Mouse (Mus musculus): ENCODE results near the gene Fmo2. TPM values are rescaled to one million over a fixed set of nuclear protein-coding genes. Genes with fewer than 3 reads are reported as not detected.

Fmo2 gene
- polyA plus RNA-seq, 1 experiment = not detected

DNA sequence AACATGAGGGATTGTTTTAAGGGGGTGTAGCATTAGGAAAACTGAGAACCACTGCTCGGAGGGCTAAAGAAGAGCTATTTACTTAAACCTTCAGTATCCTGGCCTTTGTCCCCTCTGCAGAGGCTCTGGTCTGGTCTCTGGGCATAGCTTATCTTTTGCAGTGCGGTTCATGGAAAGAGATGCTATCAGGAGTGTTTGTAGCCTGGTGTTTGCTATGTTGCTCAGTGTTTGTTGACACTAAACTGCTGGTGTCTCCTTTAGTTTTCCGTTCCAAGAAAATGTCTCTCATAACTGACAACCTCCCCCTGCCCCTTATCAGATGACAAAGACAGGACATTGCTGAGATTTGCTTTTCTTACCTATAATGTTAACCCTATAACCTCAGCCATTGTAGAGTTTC, 23.4 kb downstream of the Fmo2 start:
- no peak for TF ChIP-seq CTCF (IDR thresholded peaks at IDR 0.05; ENCODE audit: insufficient read depth, low read depth, low read length)
- TF ChIP-seq POLR2A (IDR thresholded peaks at IDR 0.05; ENCODE audit: insufficient read depth, low read depth, low read length) = no peak
- no peak overlapping the region for H3K4me3 ChIP-seq (ENCODE audit: insufficient read depth, low read depth, low read length)
- H3K4me1 ChIP-seq (ENCODE audit: control insufficient read depth, insufficient read depth, low read length) = no peaks in the 10 kb centered on the region
- 84% methylated on average over 3 of the region's 3 CpGs for WGBS
- H3K27ac ChIP-seq (ENCODE audit: insufficient read depth, low read depth, low read length) = no peak overlapping the region

DNA sequence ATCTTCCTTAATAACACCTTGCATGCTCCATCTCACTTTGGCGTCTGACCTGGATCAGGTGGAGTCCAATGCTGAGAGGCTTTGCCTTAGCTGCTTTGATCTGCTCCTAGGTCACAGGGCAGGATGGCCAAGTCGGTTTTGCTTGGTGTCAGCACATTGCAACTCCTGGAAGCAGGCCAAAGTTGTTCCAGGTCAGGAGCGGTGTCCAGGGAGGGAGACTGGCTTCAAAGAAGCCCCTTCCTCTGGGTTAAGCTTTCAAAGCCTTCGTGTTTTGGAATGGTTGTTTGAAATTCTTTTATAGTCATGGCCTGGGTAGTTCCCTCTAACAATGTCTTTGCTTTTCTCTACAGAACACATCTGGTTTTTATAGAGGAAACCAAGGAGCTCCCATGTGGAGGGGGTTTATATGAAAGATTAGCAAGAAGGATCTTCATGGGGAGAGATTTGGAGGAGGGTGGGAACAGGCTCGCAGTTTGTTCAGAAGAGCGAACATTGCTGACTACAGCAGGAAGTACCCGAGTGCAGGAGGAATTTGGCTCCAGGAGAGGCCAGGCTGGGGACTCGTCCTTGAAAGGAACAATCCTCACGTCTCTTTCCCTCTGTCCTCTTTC, 26.7 kb downstream of the Fmo2 start:
- TF ChIP-seq POLR2A (IDR thresholded peaks at IDR 0.05; ENCODE audit: insufficient read depth, low read depth, low read length) = no peak
- TF ChIP-seq CTCF (IDR thresholded peaks at IDR 0.05; ENCODE audit: insufficient read depth, low read depth, low read length) = no peak
- whole genome bisulfite sequencing = 49% methylated on average over 9 of the region's 9 CpGs
- no peaks in the 10 kb centered on the region for H3K4me1 ChIP-seq (ENCODE audit: control insufficient read depth, insufficient read depth, low read length)
- H3K4me3 ChIP-seq (ENCODE audit: insufficient read depth, low read depth, low read length) = no peak overlapping the region
- no peak overlapping the region for H3K27ac ChIP-seq (ENCODE audit: insufficient read depth, low read depth, low read length)

DNA sequence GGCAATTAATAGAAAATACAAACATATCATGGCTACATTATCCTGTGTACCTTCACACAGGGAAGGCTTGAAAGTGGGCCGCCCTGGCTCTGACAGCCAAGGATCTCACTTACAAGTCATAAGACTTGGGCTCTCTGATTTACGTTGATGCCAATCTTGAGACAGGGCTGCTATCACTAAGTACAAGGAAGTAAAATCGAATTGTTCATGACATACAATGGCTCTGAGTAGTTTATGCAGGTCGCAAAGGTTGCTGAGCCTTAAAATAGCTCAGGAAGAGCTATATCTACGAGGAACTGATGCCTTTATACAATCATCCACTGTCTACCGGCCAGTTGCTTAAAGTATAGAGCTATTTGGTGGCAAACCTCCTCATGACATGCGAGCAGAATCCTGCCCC, 27.5 kb downstream of the Fmo2 start:
- Histone ChIP-seq H3K27ac (ENCODE audit: insufficient read depth, low read depth, low read length) (no peak overlapping the region), H3K4me3 (ENCODE audit: insufficient read depth, low read depth, low read length) (no peak overlapping the region), H3K4me1 (ENCODE audit: control insufficient read depth, insufficient read depth, low read length) (no peaks in the 10 kb centered on the region)
- 92% methylated on average over 7 of the region's 7 CpGs for WGBS
- TF ChIP-seq CTCF (IDR thresholded peaks at IDR 0.05; ENCODE audit: insufficient read depth, low read depth, low read length) (no peak), POLR2A (IDR thresholded peaks at IDR 0.05; ENCODE audit: insufficient read depth, low read depth, low read length) (no peak)

DNA sequence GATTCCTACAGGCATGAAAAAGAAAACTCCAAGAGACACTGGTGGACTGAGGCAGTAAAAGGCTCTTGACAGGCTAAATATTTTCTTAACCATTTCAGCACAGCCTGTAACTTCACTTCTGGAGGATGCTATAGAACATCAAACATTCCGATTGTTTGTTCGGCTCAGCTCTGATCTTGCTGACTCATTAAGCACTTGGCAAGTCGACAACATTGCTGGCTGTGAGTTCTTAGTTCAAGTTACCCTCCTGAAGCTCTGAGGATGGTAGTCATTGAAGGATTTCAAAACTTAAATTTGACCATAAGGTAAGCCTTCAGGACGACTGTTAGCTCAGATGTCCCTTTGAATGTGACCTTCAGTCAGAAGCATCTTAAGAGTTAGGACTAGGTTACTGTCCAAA, 31.1 kb downstream of the Fmo2 start:
- no peaks in the 10 kb centered on the region for H3K4me1 ChIP-seq (ENCODE audit: control insufficient read depth, insufficient read depth, low read length)
- no peak overlapping the region for H3K27ac ChIP-seq (ENCODE audit: insufficient read depth, low read depth, low read length)
- H3K4me3 ChIP-seq (ENCODE audit: insufficient read depth, low read depth, low read length) = no peak overlapping the region
- WGBS = 75% methylated on average over 4 of the region's 4 CpGs
- TF ChIP-seq POLR2A (IDR thresholded peaks at IDR 0.05; ENCODE audit: insufficient read depth, low read depth, low read length) (no peak), CTCF (IDR thresholded peaks at IDR 0.05; ENCODE audit: insufficient read depth, low read depth, low read length) (no peak)

DNA sequence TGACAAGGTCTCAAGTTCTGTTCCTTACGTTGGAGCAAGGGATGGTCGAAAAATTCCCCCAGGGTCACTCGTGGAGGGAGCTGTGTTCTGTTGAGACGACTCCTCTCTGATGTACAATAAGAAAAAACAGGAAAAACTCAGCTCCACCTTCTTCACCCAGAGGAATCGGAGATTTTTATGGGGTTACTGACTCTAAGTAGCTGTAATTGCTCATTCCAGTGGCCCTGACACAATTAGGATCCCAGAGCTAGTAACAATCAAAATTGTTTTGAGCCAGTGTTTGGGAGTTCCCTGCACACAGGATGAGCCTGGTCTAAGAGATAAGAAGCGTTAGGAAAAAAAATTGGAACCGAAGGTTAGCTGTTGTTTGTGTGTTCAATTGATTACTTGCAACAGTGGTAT, 32.2 kb downstream of the Fmo2 start, which contains the start of gene Fmo1:
Gene Fmo1 (minus strand): TSS at position 331 of the 402 bp plus-strand sequence.
- 77% methylated on average over 7 of the region's 7 CpGs for WGBS
- no peak for TF ChIP-seq POLR2A (IDR thresholded peaks at IDR 0.05; ENCODE audit: insufficient read depth, low read depth, low read length)
- H3K4me3 ChIP-seq (ENCODE audit: insufficient read depth, low read depth, low read length) = no peak within 1 kb of the TSS
- no peak within 1 kb of the TSS for H3K27ac ChIP-seq (ENCODE audit: insufficient read depth, low read depth, low read length)
- H3K4me1 ChIP-seq (ENCODE audit: control insufficient read depth, insufficient read depth, low read length) = no peaks in the 10 kb centered on the region

DNA sequence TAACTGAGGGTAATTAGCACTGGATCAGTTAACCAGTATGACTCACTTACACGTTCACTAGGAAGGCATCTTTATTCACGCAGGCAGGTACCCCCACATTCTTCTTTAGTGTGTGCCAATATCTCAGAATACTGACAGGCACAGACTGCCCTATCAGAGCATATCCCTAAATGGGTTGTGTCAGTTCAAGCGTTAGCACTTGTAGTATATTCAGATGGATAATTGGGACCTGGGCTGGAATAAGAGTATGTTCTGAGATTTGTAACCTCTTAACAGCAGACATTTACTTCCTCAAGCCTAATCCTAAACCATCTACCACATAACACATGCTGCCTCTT, 33.1 kb downstream of the Fmo2 start:
- 61% methylated on average over 3 of the region's 3 CpGs for WGBS
- Histone ChIP-seq H3K4me1 (ENCODE audit: control insufficient read depth, insufficient read depth, low read length) (no peaks in the 10 kb centered on the region), H3K27ac (ENCODE audit: insufficient read depth, low read depth, low read length) (no peak overlapping the region), H3K4me3 (ENCODE audit: insufficient read depth, low read depth, low read length) (no peak overlapping the region)
- TF ChIP-seq CTCF (IDR thresholded peaks at IDR 0.05; ENCODE audit: insufficient read depth, low read depth, low read length) (no peak), POLR2A (IDR thresholded peaks at IDR 0.05; ENCODE audit: insufficient read depth, low read depth, low read length) (no peak)

DNA sequence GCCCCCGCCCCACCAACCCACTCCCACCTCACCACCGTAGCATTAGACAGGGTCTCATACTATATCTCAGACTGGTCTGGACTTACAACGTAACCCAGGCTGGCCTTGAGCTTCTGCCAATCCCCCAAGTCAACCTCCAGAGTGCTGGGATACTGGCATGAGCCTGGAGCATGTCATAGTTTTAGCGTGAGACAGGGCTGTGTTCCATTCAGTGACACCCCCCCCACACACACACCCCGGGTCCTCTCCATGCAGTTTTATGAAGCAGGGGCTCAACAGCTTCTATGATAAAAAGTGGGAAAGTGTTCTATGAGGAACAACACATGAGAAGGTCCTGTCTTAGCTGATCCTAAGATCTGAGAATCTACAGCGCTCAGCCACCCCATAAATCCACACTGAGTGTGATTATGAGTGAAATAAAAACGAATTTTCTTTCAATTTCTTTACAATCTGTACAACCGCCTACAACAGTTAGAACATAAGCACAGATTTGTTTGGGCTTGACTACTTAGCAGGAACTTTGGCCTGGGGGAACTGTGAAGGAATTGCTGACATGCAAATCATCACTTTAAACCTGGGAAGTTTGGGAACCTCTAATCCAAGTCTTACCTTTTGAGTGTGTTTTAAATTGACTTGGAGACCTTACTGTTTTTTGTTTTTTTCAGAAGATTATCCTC, 33.6 kb downstream of the Fmo2 start:
- no peaks in the 10 kb centered on the region for H3K4me1 ChIP-seq (ENCODE audit: control insufficient read depth, insufficient read depth, low read length)
- 85% methylated on average over 8 of the region's 8 CpGs for WGBS

DNA sequence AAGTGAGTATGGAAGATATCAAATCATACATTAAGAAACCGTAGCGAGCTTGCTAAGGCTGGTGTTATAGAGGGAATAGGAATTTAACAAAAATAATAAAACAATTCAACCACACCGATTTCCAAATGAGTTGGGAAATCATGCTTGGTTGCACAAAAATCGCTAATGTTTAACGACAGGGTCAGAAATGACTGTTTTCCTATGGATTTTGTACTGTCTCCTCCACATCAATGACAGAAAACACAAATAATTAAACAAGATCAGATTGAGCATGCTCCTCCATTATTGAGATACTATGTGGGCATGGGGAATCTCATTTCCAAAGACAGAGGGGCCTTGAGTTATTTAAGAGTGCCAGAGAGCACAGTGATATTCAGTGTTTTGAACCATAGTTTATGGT, 34.2 kb downstream of the Fmo2 start:
- Histone ChIP-seq H3K4me1 (ENCODE audit: control insufficient read depth, insufficient read depth, low read length) (no peaks in the 10 kb centered on the region), H3K27ac (ENCODE audit: insufficient read depth, low read depth, low read length) (no peak overlapping the region), H3K4me3 (ENCODE audit: insufficient read depth, low read depth, low read length) (no peak overlapping the region)
- 91% methylated on average over 5 of the region's 5 CpGs for WGBS
- no peak for TF ChIP-seq CTCF (IDR thresholded peaks at IDR 0.05; ENCODE audit: insufficient read depth, low read depth, low read length)
- no peak for TF ChIP-seq POLR2A (IDR thresholded peaks at IDR 0.05; ENCODE audit: insufficient read depth, low read depth, low read length)

More for the DNA sequence above, 33.6 kb downstream of the Fmo2 start:
- no peak overlapping the region for H3K4me3 ChIP-seq (ENCODE audit: insufficient read depth, low read depth, low read length)
- H3K27ac ChIP-seq (ENCODE audit: insufficient read depth, low read depth, low read length) = no peak overlapping the region
- no peak for TF ChIP-seq POLR2A (IDR thresholded peaks at IDR 0.05; ENCODE audit: insufficient read depth, low read depth, low read length)
- no peak for TF ChIP-seq CTCF (IDR thresholded peaks at IDR 0.05; ENCODE audit: insufficient read depth, low read depth, low read length)

DNA sequence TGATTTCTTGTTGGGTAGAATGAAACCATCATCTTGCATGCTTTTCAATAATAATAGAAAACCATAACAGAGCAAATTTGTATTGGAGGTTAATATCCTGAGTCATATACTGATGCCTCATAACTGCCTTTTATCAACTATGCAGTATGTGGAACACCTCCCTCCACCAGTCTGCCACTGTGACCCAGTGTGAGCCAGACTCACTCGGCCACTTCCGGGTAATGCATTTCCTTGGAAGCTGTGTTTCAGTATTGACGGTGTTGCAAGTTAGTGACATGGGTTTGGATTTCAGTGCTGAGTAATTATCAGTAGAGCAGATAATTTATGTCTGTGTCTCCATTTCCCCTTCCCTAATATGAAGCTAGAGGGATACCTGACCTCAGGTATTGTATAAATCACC, 34.9 kb downstream of the Fmo2 start:
- H3K4me3 ChIP-seq (ENCODE audit: insufficient read depth, low read depth, low read length) = no peak overlapping the region
- no peaks in the 10 kb centered on the region for H3K4me1 ChIP-seq (ENCODE audit: control insufficient read depth, insufficient read depth, low read length)
- no peak overlapping the region for H3K27ac ChIP-seq (ENCODE audit: insufficient read depth, low read depth, low read length)
- 91% methylated on average over 3 of the region's 3 CpGs for WGBS
- no peak for TF ChIP-seq CTCF (IDR thresholded peaks at IDR 0.05; ENCODE audit: insufficient read depth, low read depth, low read length)
